Mouse (Mus musculus): ENCODE measurements around the gene Ablim1.

The Ablim1 gene

GRCm38 (mm10) chr19:57072756-57073155 is 242.0 kb downstream of the Ablim1 start:
- DNase-seq (ENCODE audit: low read depth, low spot score) = no peak

GRCm38 (mm10) chr19:57067108-57067613 is 247.6 kb downstream of the Ablim1 start:
- DNase-seq (ENCODE audit: low read depth, low spot score) = no peak

GRCm38 (mm10) chr19:57066313-57066712 is 248.4 kb downstream of the Ablim1 start:
- DNase-seq (ENCODE audit: low read depth, low spot score) = peak; percentile 49

GRCm38 (mm10) chr19:57062746-57063145 is 252.0 kb downstream of the Ablim1 start:
- DNase-seq (ENCODE audit: low read depth, low spot score) = no peak

- DNase-seq (ENCODE audit: low read depth, low spot score) = no peak
Observed at GRCm38 (mm10) chr19:57059018-57059580, 255.6 kb downstream of the Ablim1 start.

GRCm38 (mm10) chr19:57057568-57057967 is 257.2 kb downstream of the Ablim1 start:
- no peak for DNase-seq (ENCODE audit: low read depth, low spot score)

GRCm38 (mm10) chr19:57055215-57056120 is 259.3 kb downstream of the Ablim1 start:
- DNase-seq (ENCODE audit: low read depth, low spot score) = no peak

- no peak for DNase-seq (ENCODE audit: low read depth, low spot score)
Observed at GRCm38 (mm10) chr19:57052959-57053358, 261.8 kb downstream of the Ablim1 start.

GRCm38 (mm10) chr19:57052016-57052415 is 262.7 kb downstream of the Ablim1 start:
- no peak for DNase-seq (ENCODE audit: low read depth, low spot score)

GRCm38 (mm10) chr19:57049592-57050090 is 265.1 kb downstream of the Ablim1 start:
- no peak for DNase-seq (ENCODE audit: low read depth, low spot score)

GRCm38 (mm10) chr19:57047671-57048320 is 266.9 kb downstream of the Ablim1 start:
- DNase-seq (ENCODE audit: low read depth, low spot score) = no peak

- DNase-seq (ENCODE audit: low read depth, low spot score) = peak; percentile 20
Observed at GRCm38 (mm10) chr19:57039258-57039657, 275.5 kb downstream of the Ablim1 start.

GRCm38 (mm10) chr19:57036860-57037259 is 277.9 kb downstream of the Ablim1 start:
- DNase-seq (ENCODE audit: low read depth, low spot score) = no peak

- DNase-seq (ENCODE audit: low read depth, low spot score) = peak; percentile 28
Observed at GRCm38 (mm10) chr19:57031582-57031981, 283.1 kb downstream of the Ablim1 start.

GRCm38 (mm10) chr19:57029461-57029860 is 285.3 kb downstream of the Ablim1 start:
- no peak for DNase-seq (ENCODE audit: low read depth, low spot score)

GRCm38 (mm10) chr19:57028327-57029179 is 286.2 kb downstream of the Ablim1 start:
- DNase-seq (ENCODE audit: low read depth, low spot score) = no peak

- no peak for DNase-seq (ENCODE audit: low read depth, low spot score)
Observed at GRCm38 (mm10) chr19:57026501-57026900, 288.2 kb downstream of the Ablim1 start.

- no peak for DNase-seq (ENCODE audit: low read depth, low spot score)
Observed at GRCm38 (mm10) chr19:57017785-57018179, 296.9 kb downstream of the Ablim1 start.

- DNase-seq (ENCODE audit: low read depth, low spot score) = no peak
Observed at GRCm38 (mm10) chr19:57016995-57017784, 297.5 kb downstream of the Ablim1 start.

GRCm38 (mm10) chr19:57014808-57015207 is 299.9 kb downstream of the Ablim1 start:
- DNase-seq (ENCODE audit: low read depth, low spot score) = no peak
